Mouse (Mus musculus): Measurements from ENCODE around the gene Rc3h2.

The Rc3h2 gene
- long read RNA-seq, experiment 1, partial matches to known transcripts = 1 of 6 reads
- long read RNA-seq, experiment 1, other reads (novel, unspliced or antisense) = 5 of 6 reads
- long read RNA-seq, experiment 2, partial matches to known transcripts = 1 of 4 reads
- long read RNA-seq, experiment 2, other reads (novel, unspliced or antisense) = 2 of 4 reads

DNA sequence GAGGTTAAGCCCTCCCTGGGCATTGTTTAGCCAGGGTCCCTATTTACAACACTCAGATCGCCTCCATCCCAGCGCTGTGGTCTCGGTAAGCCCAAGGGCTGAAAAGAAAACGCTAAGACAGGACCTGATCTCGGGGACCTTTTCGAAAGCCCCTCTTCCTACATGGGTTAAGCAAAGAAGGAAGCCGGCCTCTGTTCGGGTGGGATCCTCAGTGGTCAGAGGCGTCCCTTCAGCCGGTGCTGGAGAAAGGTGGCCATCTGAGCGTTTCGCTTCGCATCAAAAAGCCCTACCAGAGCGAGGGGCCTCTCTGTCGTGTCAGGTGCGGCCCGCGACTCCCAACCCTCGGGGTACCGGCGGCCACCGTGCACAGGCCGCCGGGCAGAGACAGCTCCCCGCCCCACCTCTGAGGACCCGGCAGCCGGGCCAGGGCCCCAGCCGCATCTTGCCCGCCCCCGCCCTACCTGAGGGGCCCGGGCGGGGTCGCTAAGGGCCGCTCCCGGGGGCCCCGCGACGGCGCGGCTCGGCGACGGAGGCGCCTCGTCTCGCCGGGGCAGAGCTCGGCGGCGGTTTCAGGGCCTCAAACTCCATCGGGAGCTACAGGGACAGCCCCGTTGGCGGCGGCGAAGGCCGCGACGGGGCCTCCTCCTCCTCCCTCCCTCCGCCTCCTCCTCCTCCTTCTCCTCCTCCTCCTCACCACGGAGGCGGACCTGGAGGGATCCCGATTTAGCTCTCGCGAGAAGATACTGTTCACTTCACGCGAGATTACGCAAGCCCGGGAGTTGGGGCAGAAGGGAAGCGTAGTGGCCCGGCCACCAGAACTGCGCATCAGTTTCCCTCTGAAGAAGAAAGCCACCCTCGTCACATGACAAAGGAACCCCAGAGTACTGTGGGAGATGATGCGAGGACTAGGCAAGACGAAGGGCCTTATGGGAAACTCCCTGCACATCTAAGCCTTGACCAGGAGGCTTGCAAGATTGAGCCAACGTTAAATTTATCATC, at the start of gene Rc3h2:
Rc3h2 (minus strand) TSS at position 598 of the 999 bp plus-strand sequence.
- intact Hi-C loops (cut with DNase I) = no loop called here

DNA sequence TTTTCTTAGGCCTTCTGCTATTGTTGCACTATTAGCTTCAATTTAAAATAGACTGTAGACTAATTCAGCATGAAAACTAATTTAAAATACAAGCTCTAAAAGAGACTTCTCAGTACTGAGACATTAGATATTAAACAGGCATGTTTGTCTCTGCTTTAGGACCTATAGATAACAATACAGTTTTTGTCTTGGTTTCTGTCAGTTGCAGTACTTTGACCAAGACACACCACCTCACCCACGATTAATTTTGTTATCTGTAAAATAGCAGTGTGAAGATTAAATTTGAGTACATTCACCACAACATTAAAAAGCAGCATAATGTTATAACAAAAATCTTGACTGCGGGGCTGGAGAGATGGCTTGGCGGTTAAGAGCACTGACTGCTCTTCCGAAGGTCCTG, 43.6 kb upstream of the Rc3h2 start:
- intact Hi-C loops (cut with DNase I) = no loop called here

DNA sequence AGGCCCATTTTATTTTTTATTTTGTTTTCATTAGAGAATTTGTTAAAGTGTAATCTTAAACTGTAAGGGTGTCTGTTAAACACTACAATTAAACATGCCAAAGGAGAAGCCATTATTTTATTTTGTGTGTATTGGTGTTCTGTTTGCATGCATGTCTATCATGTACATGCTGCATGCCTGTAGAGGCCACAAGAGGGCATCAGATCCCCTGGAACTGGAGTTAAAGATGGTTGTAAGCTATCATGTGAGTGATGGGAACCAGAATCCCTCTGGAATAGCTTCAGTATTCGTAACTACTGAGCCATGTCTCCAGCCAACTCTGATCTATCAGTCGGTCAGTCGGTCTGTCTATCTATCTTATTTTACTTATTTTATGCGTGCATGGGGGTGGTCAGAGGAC, 38.0 kb upstream of the Rc3h2 start:
- intact Hi-C loops (cut with DNase I) = no loop called here

DNA sequence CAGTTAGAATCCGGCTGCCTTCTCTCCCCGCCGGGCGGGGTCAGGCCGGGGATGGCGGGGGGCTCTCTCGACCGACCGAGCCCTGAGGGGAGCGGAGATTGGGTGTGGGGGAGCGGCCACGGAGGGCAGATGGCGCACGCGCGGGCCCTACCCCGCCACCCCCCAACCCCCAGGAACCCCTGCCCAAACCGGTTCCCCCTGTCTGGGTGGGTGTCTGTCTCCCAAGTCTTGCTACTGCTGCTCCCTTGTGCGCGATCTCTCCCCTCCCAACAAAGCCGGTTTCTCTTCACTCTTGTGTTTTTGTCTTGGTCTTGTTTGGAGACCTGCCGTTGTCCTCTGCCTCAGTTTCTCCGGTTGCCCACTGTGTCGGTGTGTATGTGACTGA, 29.7 kb upstream of the Rc3h2 start:
- intact Hi-C loops (cut with DNase I) = no loop called here

DNA sequence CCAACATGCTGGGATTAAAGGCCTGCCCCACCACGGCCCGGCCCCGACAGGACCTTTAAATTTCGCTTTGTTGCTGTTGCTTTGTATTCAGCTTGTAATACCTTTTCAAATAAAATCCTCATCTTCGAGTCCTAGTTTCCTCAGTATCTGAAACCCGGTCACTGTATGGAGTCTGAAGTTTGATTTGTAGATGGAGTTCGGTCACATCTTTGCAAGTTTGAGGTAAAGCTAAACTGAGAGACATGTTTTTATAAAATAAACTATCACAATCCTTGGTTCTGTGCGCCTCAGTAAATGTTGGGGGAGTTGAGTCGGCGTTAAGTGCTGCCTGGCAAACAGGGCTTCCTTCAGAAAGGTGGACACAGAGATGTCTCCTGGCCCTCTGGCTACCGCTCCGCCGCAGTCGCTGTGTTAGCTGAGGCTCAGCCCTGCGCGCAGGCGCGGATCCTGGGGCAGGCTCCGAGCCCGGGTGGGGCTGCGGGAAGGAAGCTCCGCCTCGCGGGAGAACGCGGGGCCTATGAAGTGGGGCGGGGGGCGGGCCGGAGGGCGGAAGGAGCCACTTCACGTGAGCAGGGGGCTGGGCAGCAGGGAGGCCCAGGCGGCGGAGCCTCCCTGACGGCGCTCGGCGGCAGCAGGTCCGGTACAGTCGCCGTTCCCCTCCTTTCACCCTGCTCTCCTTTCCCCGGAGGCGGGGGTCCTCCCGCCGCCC, 29.1 kb upstream of the Rc3h2 start:
- intact Hi-C loops (cut with DNase I) = no loop called here

DNA sequence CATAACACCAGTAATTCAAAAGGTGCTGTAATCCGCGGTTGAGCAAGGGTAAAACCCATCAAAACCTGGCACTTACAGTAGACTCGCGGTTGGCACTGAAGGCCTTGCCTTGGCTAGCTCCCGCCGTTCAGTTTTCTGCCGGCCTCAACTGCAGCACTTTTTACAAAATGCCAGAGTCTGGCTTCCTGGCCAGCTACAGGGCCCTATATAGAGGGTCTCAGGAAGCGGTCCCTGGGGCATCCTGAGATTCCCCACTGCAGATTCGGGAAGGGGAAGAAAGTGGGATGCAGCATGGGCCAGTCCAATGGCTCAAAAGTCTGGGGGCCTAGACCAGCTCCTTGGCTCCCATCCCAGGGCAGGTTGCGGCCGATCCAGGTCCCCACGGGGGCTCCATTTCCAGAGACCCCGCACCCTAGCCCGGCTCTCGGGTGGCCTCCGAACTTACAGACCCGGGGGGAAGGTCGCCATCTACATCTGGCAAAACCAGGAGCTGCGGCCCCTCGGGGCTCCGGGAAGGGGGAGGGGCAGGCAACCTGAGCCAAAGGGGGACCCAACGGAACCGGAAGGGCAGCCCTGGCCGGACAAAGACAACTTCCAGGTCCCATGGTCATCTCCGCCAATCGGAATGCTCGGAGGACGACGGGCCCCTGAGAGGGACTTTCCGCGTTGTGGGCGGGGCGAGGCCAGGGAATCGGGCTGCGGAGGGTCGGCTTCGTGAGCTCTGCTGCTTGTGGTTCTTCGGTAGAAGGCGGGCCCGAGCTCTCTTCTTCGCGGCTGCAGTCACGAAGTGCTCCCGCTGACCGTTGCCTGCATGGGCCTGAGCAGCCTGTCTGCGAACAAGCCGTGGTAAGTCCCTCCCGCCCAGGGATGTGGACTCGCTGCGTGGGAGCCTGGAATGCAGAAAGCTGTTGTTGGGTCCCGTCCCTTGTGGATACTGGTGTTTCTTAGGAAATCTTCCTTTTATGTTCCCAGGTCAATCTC, 20.2 kb upstream of the Rc3h2 start, which contains the start of the genes Zbtb26, Zbtb6 and Rabgap1:
Zbtb26 (minus strand) TSS at position 525 of the 981 bp plus-strand sequence.
Zbtb6 (minus strand) TSS at position 561 of the 981 bp plus-strand sequence.
Rabgap1 (plus strand) TSS at position 669 of the 981 bp plus-strand sequence.
- intact Hi-C loops (cut with DNase I) = no loop called here

DNA sequence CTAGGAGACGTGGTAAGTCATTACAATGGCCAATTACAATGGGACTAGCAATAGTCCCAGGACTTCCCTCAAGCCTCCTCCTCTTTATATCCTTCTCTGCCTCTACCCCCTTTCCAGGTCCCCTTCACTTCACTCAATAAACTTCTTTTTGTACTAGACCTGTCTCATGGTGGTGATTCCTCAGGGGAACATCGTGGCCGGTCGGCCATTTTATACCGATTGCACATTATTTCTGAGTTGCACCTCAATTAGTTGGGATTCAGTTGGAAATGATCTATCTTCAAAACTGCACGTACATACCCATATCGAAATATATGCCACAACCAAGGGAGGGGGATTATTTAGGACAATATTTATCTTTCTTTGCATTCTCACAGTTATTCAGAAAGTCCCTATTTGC, 8.9 kb upstream of the Rc3h2 start:
- intact Hi-C loops (cut with DNase I) = no loop called here

DNA sequence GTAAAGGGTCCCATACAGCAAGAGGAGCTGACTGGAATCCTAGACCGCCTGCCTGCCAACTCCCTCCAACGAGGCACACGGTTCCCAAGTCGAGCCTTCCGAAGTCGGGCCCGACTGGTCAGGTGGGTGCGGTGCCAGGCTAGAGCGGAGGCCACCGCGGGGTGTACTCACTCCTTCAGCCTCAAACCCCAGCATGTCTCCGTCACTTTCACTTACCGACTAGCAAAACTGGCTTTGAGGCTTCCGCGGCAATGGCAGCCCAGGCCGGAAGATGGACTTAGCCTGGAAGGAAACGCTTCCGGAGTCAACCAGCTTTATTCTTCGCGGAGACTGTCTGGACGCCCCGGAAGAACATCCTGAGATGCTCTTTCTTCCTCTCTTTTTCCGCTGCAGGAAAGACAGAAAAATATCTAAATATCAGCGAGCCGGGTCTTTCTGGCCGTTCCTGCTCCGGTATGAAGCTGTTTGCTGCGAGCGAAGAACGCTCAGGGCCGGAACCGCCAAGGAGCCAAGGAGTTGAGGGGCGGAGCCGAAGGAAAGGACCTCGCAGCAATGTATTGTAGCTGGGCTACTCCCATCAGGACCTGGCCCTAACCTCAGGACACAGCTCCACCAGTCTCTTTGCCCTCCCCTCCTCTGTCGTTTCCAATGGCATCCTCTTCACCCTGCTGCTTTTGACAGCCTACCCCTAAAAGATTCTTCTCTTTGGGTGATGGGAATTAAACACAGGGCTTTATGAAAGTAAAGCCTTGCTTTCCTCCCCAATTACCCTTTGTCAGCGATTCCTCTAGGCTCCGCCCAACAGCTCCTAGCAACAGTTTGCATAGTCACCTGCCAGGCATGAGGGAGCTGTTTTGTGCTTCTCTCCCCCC, 8.1 kb upstream of the Rc3h2 start:
- intact Hi-C loops (cut with DNase I) = no loop called here

DNA sequence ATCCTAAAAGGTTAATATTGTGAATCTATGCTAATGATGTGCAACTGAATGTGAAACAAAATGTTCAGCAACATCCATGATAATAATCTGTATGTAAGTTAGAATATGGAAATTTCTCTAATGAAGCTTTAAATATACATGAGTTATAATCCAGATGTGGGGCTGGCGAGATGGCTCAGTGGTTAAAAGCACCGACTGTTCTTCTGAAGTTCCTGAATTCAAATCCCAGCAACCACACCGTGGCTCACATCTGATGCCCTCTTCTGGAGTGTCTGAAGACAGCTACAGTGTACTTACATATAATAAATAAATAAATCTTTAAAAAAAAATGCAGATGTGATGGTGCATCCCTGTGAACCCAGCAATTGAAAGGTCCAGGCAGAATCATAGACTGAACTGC, 968 bp upstream of the Rc3h2 start:
- intact Hi-C loops (cut with DNase I) = no loop called here

DNA sequence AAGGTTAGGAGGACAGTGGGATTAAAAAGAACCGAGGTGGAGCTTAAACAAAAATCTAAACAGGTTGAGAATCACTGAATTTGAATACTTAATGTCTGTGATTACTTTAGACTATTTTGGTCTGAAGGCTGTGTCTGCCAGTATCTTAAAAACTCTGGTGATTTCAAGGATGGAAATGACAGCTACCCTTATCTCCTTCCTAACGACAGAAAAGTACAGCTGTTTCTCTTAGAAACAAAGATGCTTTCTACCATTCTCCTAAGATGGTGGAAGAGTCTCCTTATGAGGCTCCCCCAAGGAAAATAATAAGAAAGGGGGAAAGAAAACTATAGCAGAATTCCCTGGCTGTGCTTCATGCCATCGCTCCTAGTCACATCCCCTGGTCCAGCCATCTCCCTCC, 800 bp downstream of the Rc3h2 start:
- intact Hi-C loops (cut with DNase I) = no loop called here

DNA sequence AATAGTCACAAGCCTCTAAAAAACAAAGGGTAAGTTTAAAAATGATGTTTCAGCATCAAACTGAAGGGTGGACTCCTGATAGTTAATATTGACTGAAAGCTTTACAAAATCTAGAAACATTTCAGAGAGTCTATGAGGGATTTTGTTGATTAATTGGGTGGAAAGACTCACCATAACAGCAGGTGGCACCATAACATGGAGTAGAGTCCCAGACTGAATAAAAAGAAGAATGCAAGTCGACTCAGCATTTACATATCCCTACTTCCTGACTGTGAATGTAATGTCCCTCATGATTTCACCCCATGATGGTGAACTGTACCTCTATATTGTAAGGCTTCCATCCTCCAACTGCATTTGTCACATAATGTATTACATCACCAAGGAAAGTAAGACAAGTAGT, 27.2 kb downstream of the Rc3h2 start:
- intact Hi-C loops (cut with DNase I) = no loop called here

DNA sequence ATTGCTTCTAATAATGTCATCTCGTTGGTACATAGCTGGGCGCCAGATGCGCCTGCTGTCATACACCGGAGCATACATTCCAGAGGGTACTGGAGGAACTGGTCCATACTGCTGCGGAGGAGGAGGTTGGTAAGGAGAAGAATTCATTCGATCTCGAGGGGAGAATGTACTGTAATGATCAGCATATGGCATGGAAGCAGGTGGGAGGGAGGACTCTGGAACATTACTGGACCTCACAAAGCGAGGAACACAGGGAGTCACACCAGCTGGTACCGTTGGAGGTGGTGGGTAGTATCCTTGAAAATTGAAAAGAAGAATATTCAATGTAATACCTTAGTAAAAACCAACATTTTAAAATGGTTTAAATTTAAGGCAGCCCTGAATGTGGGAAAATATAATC, 39.8 kb downstream of the Rc3h2 start:
- intact Hi-C loops (cut with DNase I) = no loop called here

DNA sequence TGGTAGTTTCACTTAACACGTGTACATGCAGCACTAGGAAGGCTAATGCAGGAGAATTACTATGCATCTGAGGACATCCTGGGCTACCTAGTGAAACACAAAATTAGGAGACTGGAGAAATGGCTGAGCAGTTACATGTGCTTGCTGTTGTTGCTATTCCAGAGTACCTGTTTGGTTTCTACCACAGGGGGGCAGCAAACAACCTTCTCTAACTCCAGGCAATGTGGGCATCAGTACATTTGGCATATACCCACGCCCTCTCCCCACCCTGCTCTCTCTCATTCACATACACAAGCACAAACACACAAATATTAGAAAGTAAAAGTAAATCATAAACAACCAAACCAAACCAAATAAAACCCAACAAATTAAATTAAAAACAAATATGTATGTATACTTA, 42.5 kb downstream of the Rc3h2 start:
- intact Hi-C loops (cut with DNase I) = no loop called here

DNA sequence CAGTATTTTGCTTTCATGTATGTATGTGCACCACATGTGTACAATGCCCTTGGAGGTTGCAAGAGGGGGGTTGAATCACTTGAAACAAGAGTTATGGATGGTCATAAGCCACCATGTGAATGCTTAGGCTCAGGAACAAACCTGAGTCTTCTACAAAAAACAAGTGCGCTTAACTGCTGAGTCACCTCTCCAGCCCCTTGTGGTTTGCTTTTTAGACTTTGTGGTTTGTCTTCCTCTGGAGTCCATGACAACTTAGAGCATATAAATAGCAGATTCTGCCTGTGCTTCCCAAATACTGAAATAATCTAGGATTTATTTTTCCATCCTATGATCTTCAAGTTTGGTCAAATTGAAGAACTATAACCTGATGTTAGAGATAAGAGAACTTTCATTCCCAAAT, 46.7 kb downstream of the Rc3h2 start:
- intact Hi-C loops (cut with DNase I) = loop anchor here (5.0 kb wide), 2 partner anchors 36 to 111 kb away; no protein-coding TSS in a partner anchor

DNA sequence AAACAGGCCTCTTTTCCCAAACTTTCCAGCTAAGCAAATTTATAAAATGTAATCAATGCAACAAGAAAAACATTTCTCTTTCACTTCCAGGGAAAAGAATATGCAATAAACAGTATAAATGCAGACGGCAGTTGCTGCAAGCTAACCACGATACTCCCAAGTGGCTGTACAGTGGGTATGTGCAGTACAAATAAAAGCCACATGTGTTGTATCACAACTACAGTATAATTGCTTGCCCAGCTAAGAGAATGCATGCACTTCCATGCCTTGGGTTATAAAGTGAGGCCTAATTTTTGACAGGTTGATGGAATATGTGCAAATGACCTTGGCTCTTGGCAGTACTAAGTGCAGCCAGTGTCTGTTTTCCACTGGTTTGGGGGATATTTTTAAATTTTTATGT, 52.1 kb downstream of the Rc3h2 start:
- intact Hi-C loops (cut with DNase I) = no loop called here

DNA sequence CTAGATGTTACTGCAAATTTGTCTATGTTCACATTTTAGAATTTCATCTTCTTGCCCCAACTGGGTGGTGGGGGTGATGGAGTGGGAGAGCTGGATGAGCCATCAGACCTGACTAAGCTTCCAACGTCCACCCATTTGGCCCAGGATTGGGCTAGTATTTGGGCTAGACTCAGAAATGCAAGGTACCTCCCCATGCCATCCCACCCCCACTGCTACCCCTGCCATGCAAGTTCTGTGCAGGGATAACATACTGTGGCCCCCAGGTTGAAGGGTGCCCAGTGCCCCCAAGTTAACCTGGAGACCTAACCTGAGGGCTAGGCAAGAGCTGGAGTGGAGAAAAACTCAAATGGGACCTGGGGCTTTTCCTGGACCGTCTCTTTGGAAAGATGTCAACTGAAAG, 62.8 kb downstream of the Rc3h2 start:
- intact Hi-C loops (cut with DNase I) = no loop called here

DNA sequence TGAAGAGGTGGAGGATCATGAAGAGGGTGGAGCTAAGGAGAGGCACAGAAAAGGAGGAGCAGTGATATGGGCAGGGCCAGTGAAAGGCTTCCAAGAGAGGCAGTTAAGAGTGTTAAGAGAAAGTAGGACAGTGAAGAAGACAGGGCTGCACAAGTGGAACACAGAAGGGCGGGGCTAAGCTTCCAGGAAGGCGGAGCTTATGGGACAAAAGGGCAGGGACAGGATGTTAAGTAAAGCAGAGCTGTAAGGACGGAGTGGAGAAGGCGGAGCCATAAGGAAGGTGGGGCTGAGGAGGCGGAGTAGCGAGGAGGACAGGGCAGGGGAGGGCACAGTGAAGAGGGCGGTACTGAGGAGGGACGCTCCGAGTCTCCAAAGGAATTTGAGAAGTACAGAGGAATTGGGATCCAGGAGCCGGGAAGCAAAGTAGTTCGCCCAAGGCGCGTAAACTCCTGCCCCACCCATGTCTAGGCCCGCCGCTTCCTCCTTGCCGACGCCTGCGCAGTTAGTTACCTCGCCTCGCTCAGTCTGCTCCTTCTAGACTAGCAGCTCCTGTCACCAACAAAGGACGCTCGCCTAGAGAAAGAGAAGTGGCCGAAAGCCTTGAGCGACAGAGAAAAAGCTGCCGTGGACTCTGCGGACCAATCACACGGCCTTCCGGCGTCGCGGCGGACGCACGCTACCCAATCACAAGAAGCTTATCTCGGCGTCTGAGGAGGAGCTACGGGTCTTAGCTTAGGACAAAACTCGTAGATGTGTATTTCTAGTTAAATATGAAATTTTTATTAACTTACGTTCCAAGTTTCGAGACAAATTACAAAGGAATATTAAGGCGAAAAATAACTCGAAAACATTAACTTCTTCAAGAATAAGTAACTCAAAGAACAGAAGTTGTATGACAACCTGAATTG, 63.8 kb downstream of the Rc3h2 start, which contains the start of gene Pdcl:
Pdcl (minus strand) TSS at position 700 of the 908 bp plus-strand sequence.
- intact Hi-C loops (cut with DNase I) = no loop called here

DNA sequence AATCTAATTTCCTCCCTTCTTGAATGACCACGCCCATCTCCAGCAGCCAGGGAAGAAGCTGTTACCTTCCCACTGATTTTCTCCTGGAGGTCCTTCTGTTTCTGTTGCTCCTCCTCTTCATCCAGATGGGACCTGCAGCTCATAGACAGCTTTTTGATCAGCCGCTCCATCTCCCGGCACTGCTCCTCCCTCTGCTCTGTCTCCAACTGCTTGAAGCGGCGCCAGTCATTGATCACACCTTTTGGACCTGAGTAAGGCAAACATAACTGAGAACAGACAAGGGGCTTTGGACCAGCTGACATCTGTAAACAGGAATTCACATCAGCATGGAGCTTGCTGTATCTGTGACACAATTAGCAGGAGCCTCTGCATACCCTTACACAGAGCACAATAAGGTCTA, 67.1 kb downstream of the Rc3h2 start:
- intact Hi-C loops (cut with DNase I) = no loop called here
